ENCODE assay signal across 9 mouse cellular contexts in the genomic region with DNA sequence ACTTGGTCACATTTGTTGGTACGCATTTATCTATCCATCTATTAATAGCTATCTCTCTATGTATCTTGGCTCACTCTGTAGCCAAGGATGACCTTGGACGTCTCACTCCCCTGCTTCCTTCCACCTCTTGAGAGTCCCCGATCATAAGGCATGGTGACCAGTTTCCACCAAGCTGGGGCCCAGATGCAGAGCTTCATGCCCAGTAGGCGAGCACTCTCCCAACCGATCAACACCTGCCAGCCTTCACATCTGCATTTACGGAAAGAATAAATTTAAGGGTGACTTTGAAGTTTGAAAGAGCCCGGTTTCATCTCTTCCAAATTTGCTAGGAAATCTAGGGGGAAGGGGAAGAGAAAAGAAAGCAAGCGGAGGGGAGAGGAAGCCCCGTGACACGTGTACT.
DNase-seq lines count a peak whose midpoint lies in the region; ATAC-seq and TF ChIP-seq lines count a peak whose summit lies in the region.
"Had no signal": no experiment of that assay in that cellular context is flagged by ENCODE, and none has a peak within 500 bp of the region (broad histone marks: within the 10 kb centered on the region; RNA-seq: fewer than 3 reads in every experiment).

No protein-coding gene starts in this region.

- TF ChIP-seq CTCF in stomach, postnatal 0 days (IDR thresholded peaks at IDR 0.05; ENCODE audit: low read depth): no peak

- H3K4me2 ChIP-seq in heart, embryonic 14.5 days (ENCODE audit: low read length): peak overlapping the region; percentile 43; the same call in 1 of the 2 replicates
- peak overlapping the region; percentile 43 for H3K4me2 ChIP-seq in lung, embryonic 15.5 days
- H3K4me2 ChIP-seq in stomach, postnatal 0 days (replicated peaks; ENCODE audit: low read depth): peak overlapping the region; percentile 14

- H3K9me3 ChIP-seq in heart, embryonic 14.5 days (ENCODE audit: control insufficient read depth, low read length): no peaks in the 10 kb centered on the region
- H3K9me3 ChIP-seq in lung, embryonic 15.5 days: no peaks in the 10 kb centered on the region
- H3K9me3 ChIP-seq in stomach, postnatal 0 days (ENCODE audit: control insufficient read depth, low read length): no peaks in the 10 kb centered on the region

- 47% methylated on average over 10 of the region's 10 CpGs for WGBS in heart, embryonic 14.5 days
- WGBS in lung, embryonic 15.5 days: 43% methylated on average over 10 of the region's 10 CpGs
- 68% methylated on average over 10 of the region's 10 CpGs for WGBS in stomach, postnatal 0 days

- no peaks in the 10 kb centered on the region for H3K36me3 ChIP-seq in heart, embryonic 14.5 days (ENCODE audit: control insufficient read depth, insufficient read depth, low read length)
- no peaks in the 10 kb centered on the region for H3K36me3 ChIP-seq in lung, embryonic 15.5 days
- H3K36me3 ChIP-seq in stomach, postnatal 0 days (ENCODE audit: control insufficient read depth, insufficient read depth, low read length): no peaks in the 10 kb centered on the region

- no peak for TF ChIP-seq EP300 in stomach, postnatal 0 days (optimal IDR thresholded peaks at IDR 0.05)

- H3K4me3 ChIP-seq in heart, embryonic 14.5 days (ENCODE audit: control insufficient read depth in 1 of 2, insufficient read depth in 1 of 2, low read depth in 1 of 2, low read length in 2 of 2): no peak overlapping the region
- H3K4me3 ChIP-seq in lung, embryonic 15.5 days: no peak overlapping the region
- no peak overlapping the region for H3K4me3 ChIP-seq in stomach, postnatal 0 days (ENCODE audit: low read depth, low read length)

- no peak for DNase-seq in heart, postnatal 14 days
- DNase-seq in lung, adult 18-20 months: no peak
- DNase-seq in kidney, postnatal 14 days: peak; percentile 21
- no peak for DNase-seq in stomach, postnatal 0 days (ENCODE audit: low spot score)
- no peak for DNase-seq in cerebellum, postnatal 14 days
- DNase-seq: cerebellum, postnatal 36 days had no signal

- intact Hi-C loops in heart, postnatal 14 days (cut with DNase I): loop anchor here (5.0 to 10.0 kb wide), 4 partner anchors 81 to 581 kb away; a partner anchor contains a TSS

- no peak overlapping the region for H3K9ac ChIP-seq in heart, embryonic 14.5 days (ENCODE audit: low read length)
- H3K9ac ChIP-seq in lung, embryonic 15.5 days: no peak overlapping the region
- H3K9ac ChIP-seq in stomach, postnatal 0 days (ENCODE audit: low read length): no peak overlapping the region

- no peaks in the 10 kb centered on the region for H3K27me3 ChIP-seq in heart, embryonic 14.5 days (ENCODE audit: control insufficient read depth, insufficient read depth, low read length)
- no peaks in the 10 kb centered on the region for H3K27me3 ChIP-seq in lung, embryonic 15.5 days
- no peaks in the 10 kb centered on the region for H3K27me3 ChIP-seq in stomach, postnatal 0 days (ENCODE audit: control insufficient read depth, insufficient read depth, low read length)
- H3K27me3 ChIP-seq: CH12.LX had no signal

- no peak overlapping the region for H3K27ac ChIP-seq in heart, embryonic 14.5 days (replicated peaks in 1 of 2; ENCODE audit: control insufficient read depth in 1 of 2, insufficient read depth in 1 of 2, low read depth in 2 of 2, low read length in 2 of 2)
- peak overlapping the region; percentile 65; the same call in 1 of the 2 replicates for H3K27ac ChIP-seq in lung, embryonic 15.5 days
- no peak overlapping the region for H3K27ac ChIP-seq in stomach, postnatal 0 days (replicated peaks)

- no peak for ATAC-seq in heart, embryonic 14.5 days (ENCODE audit: insufficient number of reproducible peaks, insufficient read depth, low FRiP score, low read depth)
- no peak for ATAC-seq in lung, embryonic 15.5 days (ENCODE audit: borderline replicate concordance, extremely low read depth, low FRiP score, low TSS enrichment)
- no peak for ATAC-seq in stomach, postnatal 0 days (ENCODE audit: low FRiP score, low TSS enrichment)

- peaks cover 15 to 42% of the 10 kb centered on the region in 2 experiments for H3K4me1 ChIP-seq in heart, embryonic 14.5 days (ENCODE audit: control insufficient read depth in 2 of 2, insufficient read depth in 2 of 2, low read length in 2 of 2)
- H3K4me1 ChIP-seq in lung, embryonic 15.5 days: peaks cover 29% of the 10 kb centered on the region
- no peaks in the 10 kb centered on the region for H3K4me1 ChIP-seq in stomach, postnatal 0 days (replicated peaks; ENCODE audit: control insufficient read depth, insufficient read depth)
